ENCODE assay signal across 17 mouse cellular contexts in the genomic region with DNA sequence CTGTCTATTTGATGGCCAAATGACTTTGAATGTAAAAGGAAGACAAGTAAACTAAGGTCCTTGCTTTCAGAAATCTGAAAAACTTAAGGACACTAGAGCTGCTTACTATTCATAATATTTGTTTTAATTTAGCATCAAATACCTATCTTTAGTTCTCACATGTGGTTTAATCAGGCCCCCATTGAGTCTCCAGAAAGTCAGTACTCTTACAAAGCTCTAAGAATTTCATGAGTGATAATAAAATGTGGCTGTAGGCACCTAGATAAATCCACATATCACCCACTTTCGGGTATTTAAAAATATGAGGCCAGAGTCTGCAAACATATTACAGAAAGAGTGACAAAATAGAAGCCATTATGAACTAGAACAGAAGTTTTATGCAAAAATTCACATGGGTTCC.
DNase-seq lines count a peak whose midpoint lies in the region; TF ChIP-seq lines count a peak whose summit lies in the region.
"Had no signal": no experiment of that assay in that cellular context is flagged by ENCODE, and none has a peak within 500 bp of the region (broad histone marks: within the 10 kb centered on the region; RNA-seq: fewer than 3 reads in every experiment).

No protein-coding gene starts in this region.

- TF ChIP-seq POLR2A in MEL (IDR thresholded peaks at IDR 0.05; ENCODE audit: control insufficient read depth in 1 of 2, insufficient read depth in 1 of 2, low read depth in 1 of 2, low read length in 2 of 2, poor library complexity in 1 of 2): no peak

- peaks cover 0 to 16% of the 10 kb centered on the region in 2 experiments; a peak in 2 of 4 replicates for H3K36me3 ChIP-seq in MEL (ENCODE audit: control insufficient read depth in 1 of 2, insufficient read depth in 2 of 2, low read length in 2 of 2)
- H3K36me3 ChIP-seq: G1E had no signal

- no peak overlapping the region; the same call in 1 of the 2 replicates for H3K27ac ChIP-seq in MEL (ENCODE audit: control insufficient read depth, low read depth, low read length)

- no peaks in the 10 kb centered on the region for H3K27me3 ChIP-seq in MEL (ENCODE audit: control insufficient read depth in 1 of 2, insufficient read depth in 2 of 2, low read length in 2 of 2)
- H3K27me3 ChIP-seq: CH12.LX, Patski had no signal

- H3K79me2 ChIP-seq in MEL (ENCODE audit: control insufficient read depth, insufficient read depth, low read length, poor library complexity): no peaks in the 10 kb centered on the region

- TF ChIP-seq RAD21 in MEL (IDR thresholded peaks at IDR 0.05; ENCODE audit: low read depth, low read length): no peak

- no peak for TF ChIP-seq CTCF in MEL (IDR thresholded peaks at IDR 0.05 in 2 of 3, conservative IDR thresholded peaks at IDR 0.05 in 1 of 3; ENCODE audit: control insufficient read depth in 1 of 3, insufficient read depth in 1 of 3, low read depth in 2 of 3, low read length in 3 of 3, poor library complexity in 1 of 3, severe bottlenecking in 1 of 3)

- peaks cover 5 to 9% of the 10 kb centered on the region in 2 experiments; a peak in 3 of 4 replicates for H3K4me1 ChIP-seq in MEL (ENCODE audit: control insufficient read depth in 1 of 2, insufficient read depth in 2 of 2, low read length in 2 of 2)

- no peak overlapping the region for H3K9ac ChIP-seq in MEL (ENCODE audit: control insufficient read depth, low read depth, low read length, poor library complexity, severe bottlenecking)

- DNase-seq in MEL (ENCODE audit: low read depth, low spot score): peak; percentile 59
- DNase-seq in heart, postnatal 4 days: no peak
- DNase-seq: adrenal gland, adult 2 months; adrenal gland, adult 8-10 months; adrenal gland, postnatal 10 days; adrenal gland, postnatal 14 days; adrenal gland, postnatal 25 days; adrenal gland, postnatal 36 days; B cell, adult 2 months; cerebellum, adult 11 months; cerebellum, adult 11-12 months; cerebellum, adult 18-20 months; cerebellum, adult 2 months; cerebellum, adult 8-10 months had no signal

- no peaks in the 10 kb centered on the region for H3K9me3 ChIP-seq in MEL (replicated peaks; ENCODE audit: insufficient read depth, low read length)
- H3K9me3 ChIP-seq: G1E had no signal

- TF ChIP-seq EP300 in MEL (IDR thresholded peaks at IDR 0.05; ENCODE audit: low read depth in 1 of 2, low read length in 2 of 2): peak; percentile 71 to 82

- no peak overlapping the region for H3K4me3 ChIP-seq in MEL (ENCODE audit: control insufficient read depth in 1 of 2, insufficient read depth in 1 of 2, low read depth in 2 of 2, low read length in 2 of 2)

TF ChIP-seq in MEL, 35 proteins besides CTCF, POLR2A, EP300 and RAD21:
- TF ChIP-seq GATA1 (IDR thresholded peaks at IDR 0.05; ENCODE audit: low read depth, low read length) (peak; percentile 46; the same call in 1 of the 2 replicates), MYB (IDR thresholded peaks at IDR 0.05; ENCODE audit: low read depth, low read length) (no peak), UBTF (IDR thresholded peaks at IDR 0.05; ENCODE audit: borderline replicate concordance, insufficient read depth, low read depth, low read length) (no peak), MXI1 (IDR thresholded peaks at IDR 0.05; ENCODE audit: low read depth, low read length) (0 out of 2 replicates have a peak, but pooled peaks have one; percentile 1), ETS1 (IDR thresholded peaks at IDR 0.05; ENCODE audit: low read depth, low read length) (peak; percentile 63), POLR2AphosphoS5 (IDR thresholded peaks at IDR 0.05; ENCODE audit: borderline replicate concordance, low read depth, low read length) (no peak), POLR2AphosphoS2 (IDR thresholded peaks at IDR 0.05; ENCODE audit: low read length) (no peak), USF1 (IDR thresholded peaks at IDR 0.05; ENCODE audit: low read depth, low read length) (no peak), RCOR1 (IDR thresholded peaks at IDR 0.05; ENCODE audit: low read depth, low read length) (peak; percentile 54; the same call in 1 of the 2 replicates), CHD1 (IDR thresholded peaks at IDR 0.05; ENCODE audit: low read depth, low read length) (no peak), TCF12 (IDR thresholded peaks at IDR 0.05; ENCODE audit: low read depth, low read length) (peak; percentile 79), CHD2 (IDR thresholded peaks at IDR 0.05; ENCODE audit: low read length) (no peak)
TF ChIP-seq in MEL: peak in this region for 5.
